Mouse (Mus musculus) urinary bladder, postnatal 36 days (tissue): Measurements from ENCODE around the gene Gm13305.
"Not testable (repeated sequence)": the region's sequence is repeated elsewhere in the genome, so short reads cannot be mapped to it uniquely, and the experiment has no call there.

Source experiments
- DNase-seq, 2 experiments: peaks; one replicate each; pipeline ENCODE4 v3.0.0; 2022; ENCODE audit warnings: low spot score in 2 of 2, mixed read lengths in 1 of 2

Gene Gm13305

DNA sequence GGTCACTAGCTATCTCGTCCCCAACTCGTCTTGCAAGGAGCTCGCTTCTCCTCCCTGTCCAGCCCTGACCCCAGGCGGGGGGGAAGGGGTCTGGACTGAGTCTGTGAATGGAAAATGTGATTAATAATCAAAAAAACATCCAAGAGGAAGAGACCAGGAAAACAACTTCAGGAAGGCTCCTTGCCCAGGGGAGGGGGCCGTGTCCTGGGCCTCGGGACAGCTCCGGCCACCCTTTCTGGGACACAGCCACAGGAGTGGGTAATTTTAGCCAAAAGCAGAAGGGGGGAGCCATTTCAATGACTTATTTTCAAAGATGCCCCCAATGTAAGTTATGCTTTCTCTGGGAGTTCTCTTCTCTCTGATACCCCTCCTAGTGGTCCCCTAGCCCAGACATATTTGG, at the start of gene Gm13305:
Gm13305 (minus strand) TSS at position 101 of the 400 bp plus-strand sequence.
- not testable (repeated sequence) for DNase-seq

DNA sequence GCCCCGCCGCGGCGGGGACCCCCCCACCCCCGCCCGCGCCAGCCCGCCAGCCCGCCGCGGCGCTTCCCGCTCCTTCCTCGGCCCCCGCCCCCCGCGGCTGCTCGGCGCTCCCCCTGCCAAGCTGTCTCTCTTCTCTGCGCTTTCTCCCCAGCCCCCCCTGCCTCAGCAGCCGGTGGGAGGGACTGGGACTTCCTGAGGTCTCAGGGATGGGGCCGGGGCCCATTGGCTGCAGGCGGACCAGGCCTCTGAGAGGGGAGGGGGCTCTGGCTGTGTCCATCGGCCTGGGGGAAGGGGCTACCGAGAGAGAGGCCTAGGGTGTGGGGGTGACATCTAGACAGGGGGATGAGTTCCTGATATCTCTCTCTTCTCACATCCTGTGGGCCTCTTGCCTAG, 16.6 kb upstream of the Gm13305 start:
- not testable (repeated sequence) for DNase-seq

DNA sequence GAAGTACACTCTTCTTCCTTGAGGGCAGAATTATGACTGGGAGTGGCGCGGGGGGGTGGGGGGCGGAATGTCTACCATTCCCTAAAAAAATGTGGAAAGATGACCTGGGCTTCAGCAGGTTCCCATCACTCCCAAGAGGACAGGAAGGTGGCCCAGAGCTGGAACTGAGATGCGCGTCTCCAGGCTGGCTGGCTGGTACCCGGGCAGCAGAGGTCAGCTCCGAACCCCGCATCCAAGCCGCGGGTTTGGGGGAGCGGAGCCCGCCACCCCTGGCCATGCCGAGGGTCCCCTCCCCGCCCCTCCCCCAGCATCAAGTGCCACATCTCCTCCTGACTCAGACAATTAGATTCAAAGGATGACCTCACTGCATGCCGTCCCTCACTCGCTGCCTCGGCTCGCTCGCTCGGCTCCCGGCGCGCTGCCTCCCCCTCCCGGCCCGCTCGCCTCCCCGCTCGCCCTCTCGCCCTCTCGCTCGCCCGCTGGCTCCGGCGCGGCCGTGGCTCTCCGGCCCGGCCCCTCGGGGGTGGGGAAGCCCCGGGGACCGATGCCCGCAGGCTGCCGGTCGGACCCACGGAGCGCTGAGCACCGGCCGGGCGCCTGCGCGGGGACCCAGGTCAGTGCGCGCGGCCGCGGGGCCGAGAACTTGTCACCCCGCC, 16.0 kb upstream of the Gm13305 start:
- DNase-seq: not testable (repeated sequence)

DNA sequence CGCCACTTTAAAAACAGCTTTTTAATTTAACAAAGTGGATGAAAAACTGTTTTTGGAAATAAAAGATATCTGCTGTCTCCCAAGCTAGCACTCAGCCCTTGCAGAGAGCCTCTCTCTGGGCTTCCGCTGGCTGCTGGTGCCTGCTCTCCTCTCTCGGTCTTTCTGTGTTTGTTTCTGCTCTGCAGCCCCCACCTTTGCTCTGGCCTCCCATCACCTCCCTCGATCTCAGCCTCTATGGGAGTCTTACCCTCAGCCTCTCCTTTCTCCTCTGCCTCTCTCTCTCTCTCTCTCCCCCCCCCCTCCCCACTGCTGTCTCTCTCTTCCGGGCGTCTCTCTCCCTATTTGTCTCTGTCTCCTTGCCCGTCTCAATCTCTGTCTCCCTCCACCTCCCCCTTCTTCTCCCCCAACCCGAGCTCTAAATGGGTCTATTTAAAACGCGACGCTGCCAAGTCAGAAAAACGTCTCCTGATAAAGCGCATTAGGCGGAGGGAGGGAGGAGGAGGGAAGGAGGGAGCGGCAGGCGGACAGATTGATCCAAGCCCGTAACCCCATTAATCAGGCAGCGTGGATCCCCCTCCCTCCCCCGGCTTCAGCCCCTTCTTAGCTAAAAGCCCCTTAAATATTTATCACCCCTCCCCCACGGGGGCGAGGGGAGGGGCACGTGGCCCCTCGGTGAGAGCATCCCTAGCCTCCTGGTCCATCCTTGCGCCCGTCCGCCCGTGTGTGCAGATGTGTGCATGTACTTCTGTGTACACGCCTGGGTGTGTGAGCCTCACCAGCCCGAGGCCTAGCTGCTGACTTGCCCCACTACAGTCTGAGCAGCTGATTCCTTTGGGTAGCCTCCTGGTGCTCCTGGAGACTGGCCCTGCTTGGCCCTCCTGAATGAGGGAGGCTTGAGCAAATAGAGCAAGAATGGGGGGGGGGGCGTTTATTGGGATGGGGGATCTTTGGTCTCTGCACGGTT, 15.1 kb upstream of the Gm13305 start:
- not testable (repeated sequence) for DNase-seq

DNA sequence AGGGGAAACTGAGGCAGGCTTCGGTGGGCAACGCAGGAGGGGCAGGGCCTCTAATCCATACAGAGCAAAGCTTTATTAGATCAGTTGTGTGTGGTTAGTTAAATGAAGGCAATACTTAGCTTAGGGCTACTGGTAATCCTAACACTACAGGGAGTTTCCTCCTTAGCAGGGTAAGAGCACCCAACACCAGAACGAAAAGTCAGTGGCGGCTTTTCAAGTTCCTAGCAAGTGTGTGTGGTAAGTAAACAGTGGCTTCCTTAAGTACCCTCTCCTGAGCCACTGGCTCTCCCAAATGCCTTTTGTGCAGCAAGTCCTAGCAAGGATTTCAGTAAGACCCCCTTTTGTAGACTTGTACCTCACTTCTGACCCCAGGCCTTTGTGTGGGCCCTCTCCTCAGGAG, 9.8 kb upstream of the Gm13305 start:
- not testable (repeated sequence) for DNase-seq

DNA sequence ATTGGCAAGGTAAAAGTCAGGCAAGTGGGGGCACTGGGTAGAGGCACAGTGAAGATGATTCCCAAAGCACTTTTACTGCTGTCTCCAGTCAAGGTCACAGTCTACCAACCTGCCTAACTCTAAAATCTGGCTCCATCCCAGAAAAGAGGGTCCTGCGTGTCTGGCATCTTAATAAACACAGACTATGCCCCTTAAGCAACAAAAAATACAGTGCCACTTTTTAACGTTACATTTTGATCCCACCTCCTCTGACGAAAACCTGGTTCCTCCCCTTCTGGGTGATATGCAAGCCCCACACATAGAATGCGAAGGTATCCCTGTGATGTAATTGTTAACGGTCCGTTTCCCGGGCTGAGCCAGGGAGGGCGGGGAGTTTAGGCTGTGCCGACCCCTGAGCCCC, 15.3 kb downstream of the Gm13305 start, which contains the start of gene Gm13306:
Gm13306 (plus strand) TSS at position 301 of the 400 bp plus-strand sequence.
- DNase-seq: not testable (repeated sequence)

DNA sequence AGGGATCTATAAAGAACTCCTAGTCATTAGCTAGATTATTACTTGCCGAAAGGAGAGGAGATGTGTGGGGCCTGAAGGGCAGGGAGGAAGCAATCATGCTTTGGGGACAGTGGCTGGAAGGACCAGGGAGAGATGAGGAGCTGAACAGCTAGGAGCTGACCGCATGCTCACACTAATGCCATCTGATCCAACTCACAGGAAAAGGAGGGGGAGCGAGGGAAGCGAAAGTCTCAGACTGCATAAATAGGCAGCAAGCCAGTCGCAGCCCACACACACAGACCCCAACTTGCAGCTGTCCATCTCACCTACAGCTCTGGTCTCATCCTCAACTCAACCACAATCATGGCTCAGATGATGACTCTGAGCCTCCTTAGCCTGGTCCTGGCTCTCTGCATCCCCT, 53.9 kb downstream of the Gm13305 start, which contains the start of gene Gm13304:
Gm13304 (plus strand) TSS at position 301 of the 400 bp plus-strand sequence.
- DNase-seq: not testable (repeated sequence)
